Mouse (Mus musculus): ENCODE measurements around the gene Olfr193. TPM values are rescaled to one million over a fixed set of nuclear protein-coding genes. Genes with fewer than 3 reads are reported as not detected.
"Not testable (repeated sequence)": the region's sequence is repeated elsewhere in the genome, so short reads cannot be mapped to it uniquely, and the experiment has no call there.

Gene Olfr193
- polyA plus RNA-seq (2012; rRNA removed): not detected in 2 replicates

DNA sequence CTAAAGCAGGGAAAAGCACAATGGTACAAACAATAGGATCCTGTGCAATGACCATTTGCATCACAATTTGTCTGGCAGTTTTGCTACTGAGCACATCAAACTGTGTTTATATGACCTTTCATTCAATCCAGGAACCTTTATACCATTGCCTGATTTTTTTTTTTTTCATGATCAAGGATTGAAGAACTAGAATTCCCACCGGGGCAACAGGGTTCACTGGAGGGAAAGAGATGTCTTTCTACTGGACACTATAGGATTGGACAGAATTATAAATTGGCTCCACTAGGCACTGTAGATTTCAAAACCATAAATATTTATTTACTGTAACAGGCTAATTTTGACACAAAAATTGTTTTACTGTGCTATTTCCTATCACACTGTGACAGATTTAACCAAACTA, at the start of gene Olfr193:
TSS of gene Olfr193 (minus strand) at position 101 of the 400 bp plus-strand sequence.
- no peak for DNase-seq (ENCODE audit: low read depth)

DNA sequence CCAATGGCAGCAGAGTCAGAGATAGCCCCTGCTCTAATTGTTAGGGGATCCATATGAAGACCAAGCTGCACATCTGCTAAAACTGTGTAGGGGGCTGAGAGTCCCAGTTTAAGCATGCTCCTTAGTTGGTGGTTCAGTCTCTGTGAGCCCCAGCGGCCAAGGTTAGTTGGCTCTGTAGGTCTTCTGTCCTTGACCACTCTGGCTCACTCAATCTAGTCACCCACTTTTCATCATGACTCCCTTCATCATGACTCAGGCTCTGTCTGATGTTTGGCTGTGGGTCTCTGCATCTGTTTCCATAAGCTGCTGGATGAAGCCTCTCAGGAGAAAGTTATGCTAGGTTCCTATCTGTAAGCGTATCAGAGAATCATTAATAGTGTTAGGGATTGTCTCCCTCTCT, 40.3 kb upstream of the Olfr193 start:
- DNase-seq (ENCODE audit: low read depth): no peak

DNA sequence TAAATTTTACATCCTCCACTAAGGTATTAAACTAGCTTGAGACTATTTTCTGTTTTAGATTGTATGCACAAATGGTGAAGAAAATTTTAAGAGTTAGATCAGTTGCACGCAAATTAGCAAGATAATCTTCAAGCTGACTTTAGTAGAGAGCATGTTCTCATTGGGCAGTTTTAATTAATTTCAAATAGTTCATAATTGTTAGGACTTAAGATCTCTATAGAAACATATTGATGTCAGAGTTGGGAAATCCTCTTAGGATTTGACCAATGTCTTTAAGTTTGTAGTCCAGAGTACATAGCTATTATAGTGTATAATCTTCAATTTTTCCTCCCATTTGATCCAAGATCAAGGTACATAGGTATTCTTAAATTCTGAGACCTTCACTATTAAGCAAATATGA, 35.1 kb upstream of the Olfr193 start, which contains the start of gene Olfr195:
TSS of gene Olfr195 (plus strand) at position 301 of the 400 bp plus-strand sequence.
- DNase-seq (ENCODE audit: low read depth): no peak

DNA sequence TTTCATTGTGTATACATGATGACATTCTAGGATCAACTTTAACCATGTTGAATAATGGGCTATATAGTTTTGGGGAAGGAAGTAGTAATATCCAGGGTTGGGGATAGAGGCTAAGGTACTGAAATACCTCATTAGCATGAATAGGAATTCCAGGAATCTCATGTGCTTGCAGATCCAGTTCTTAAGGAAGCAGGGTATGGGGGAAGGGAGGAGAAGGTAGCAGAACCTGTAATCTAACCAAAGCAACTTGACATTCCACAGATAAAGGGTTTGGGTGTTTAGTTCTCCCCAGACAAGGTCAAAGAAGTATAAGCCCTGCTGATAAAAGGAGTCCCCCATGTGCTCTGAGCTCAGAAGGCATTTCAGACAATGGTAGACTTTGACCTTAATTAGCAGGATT, 29.4 kb upstream of the Olfr193 start:
- no peak for DNase-seq (ENCODE audit: low read depth)

- DNase-seq (ENCODE audit: low read depth): no peak
Observed at GRCm38 (mm10) chr16:59130740-59131139, 19.1 kb upstream of the Olfr193 start.

GRCm38 (mm10) chr16:59120969-59121368, 9.3 kb upstream of the Olfr193 start, which contains the start of gene Olfr194:
Gene Olfr194 (minus strand): TSS chr16:59121069.
- no peak for DNase-seq (ENCODE audit: low read depth)

GRCm38 (mm10) chr16:59108522-59108921, 3.2 kb downstream of the Olfr193 start:
- DNase-seq (ENCODE audit: low read depth): not testable (repeated sequence)

- no peak for DNase-seq (ENCODE audit: low read depth)
Observed at GRCm38 (mm10) chr16:59105312-59105711, 6.4 kb downstream of the Olfr193 start.

- DNase-seq (ENCODE audit: low read depth): not testable (repeated sequence)
Observed at GRCm38 (mm10) chr16:59089722-59090121, 22.0 kb downstream of the Olfr193 start, which contains the start of gene Olfr191. Gene Olfr191 (minus strand): TSS chr16:59089822.

DNA sequence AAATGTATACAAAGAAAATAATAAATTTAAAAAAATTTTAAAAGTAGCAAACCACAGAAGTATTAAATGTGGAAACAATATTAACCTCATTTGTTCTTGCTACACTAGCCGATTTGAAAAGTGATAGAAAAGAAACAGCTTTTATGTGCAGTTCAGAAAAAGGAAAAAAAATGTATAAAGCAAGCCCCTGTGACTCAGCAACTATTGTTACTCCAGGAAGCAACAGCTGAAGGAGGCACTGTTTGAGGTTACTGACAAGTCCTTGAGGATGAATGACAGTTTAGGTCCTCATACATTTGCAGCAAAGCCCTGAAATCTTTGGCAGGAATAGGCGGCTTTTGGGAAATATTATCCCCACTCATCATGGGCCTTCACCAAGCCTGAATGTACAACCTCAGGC, 30.6 kb downstream of the Olfr193 start:
- DNase-seq (ENCODE audit: low read depth): not testable (repeated sequence)

- DNase-seq (ENCODE audit: low read depth): no peak
Observed at GRCm38 (mm10) chr16:59077905-59078304, 33.8 kb downstream of the Olfr193 start, which contains the start of gene Olfr190. Gene Olfr190 (minus strand): TSS chr16:59078005.

DNA sequence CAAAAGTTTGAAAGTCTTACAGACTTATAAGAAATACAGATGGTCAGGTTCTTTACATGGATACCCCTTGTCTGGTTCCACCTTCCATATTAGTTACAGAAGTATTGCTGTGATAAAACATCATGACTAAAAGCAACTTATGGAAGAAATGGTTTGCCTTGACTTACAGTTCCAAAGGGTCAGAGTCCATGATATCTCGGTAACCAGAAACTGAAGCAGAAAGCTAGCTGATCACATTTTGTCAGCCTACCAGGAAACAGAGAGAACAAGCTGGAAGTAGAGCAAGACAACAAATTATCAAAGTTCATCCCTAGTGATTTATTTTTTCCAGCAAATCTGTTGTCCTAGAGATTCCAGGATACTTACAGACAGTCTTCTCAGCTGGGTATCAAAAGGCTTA, 38.2 kb downstream of the Olfr193 start:
- no peak for DNase-seq (ENCODE audit: low read depth)

DNA sequence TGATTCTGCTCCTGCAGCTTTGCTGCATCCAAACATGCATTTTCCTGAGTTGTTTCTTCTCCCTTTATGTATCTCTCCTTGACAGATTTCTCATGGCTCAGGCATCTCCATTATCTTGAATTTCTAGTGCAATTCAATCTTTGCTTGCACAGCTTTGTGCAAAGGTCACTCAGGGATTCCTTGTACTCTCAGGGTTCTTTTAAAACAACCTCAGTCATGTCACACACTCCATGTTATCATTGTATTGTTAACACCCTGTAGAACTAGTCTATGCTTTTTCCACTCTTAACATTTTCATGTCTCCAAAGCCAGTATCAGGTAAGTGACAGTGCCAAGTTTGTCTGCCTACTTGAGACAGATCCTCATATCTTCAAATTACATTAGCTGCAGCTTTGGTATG, 39.9 kb downstream of the Olfr193 start:
- no peak for DNase-seq (ENCODE audit: low read depth)

DNA sequence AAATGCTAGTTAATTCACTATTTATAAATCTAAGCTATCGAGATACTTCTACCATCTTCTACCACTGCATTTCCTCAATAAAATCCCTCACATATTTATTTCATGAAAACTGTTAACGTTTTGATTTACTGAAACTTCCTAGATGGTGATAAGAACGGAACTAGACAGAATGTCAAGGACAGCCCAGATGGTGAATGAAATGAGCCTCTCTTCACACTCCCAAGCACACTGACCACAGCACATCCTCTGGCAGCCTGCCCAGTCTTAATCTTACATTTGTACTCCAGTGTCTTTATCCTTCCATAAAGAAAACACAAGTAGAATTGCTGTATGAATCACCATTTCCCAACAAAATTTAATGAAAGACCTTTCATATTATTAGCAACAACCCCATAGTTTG, 49.3 kb downstream of the Olfr193 start:
- not testable (repeated sequence) for DNase-seq (ENCODE audit: low read depth)

Other genes with a start within 250 kb of the Olfr193 start
- gene Olfr177, start 237.1 kb downstream of the Olfr193 start, polyA plus RNA-seq (2012; rRNA removed): not detected in 2 replicates
- not detected in 2 replicates for gene Olfr178, start 219.8 kb downstream of the Olfr193 start, polyA plus RNA-seq (2012; rRNA removed)
- gene Olfr181, start 183.1 kb downstream of the Olfr193 start, polyA plus RNA-seq (2012; rRNA removed): not detected in 2 replicates
- gene Olfr180, start 182.5 kb downstream of the Olfr193 start, polyA plus RNA-seq (2012; rRNA removed): not detected in 2 replicates
- gene Olfr183, start 116.5 kb downstream of the Olfr193 start, polyA plus RNA-seq (2012; rRNA removed): not detected in 2 replicates
- gene Olfr186, start 81.6 kb downstream of the Olfr193 start, polyA plus RNA-seq (2012; rRNA removed): not detected in 2 replicates
- gene Olfr187, start 72.1 kb downstream of the Olfr193 start, polyA plus RNA-seq (2012; rRNA removed): not detected in 2 replicates
- gene Olfr190, start 33.9 kb downstream of the Olfr193 start, polyA plus RNA-seq (2012; rRNA removed): not detected in 2 replicates
- gene Olfr191, start 22.1 kb downstream of the Olfr193 start, polyA plus RNA-seq (2012; rRNA removed): not detected in 2 replicates
- not detected in 2 replicates for gene Olfr194, start 9.2 kb upstream of the Olfr193 start, polyA plus RNA-seq (2012; rRNA removed)
- not detected in 2 replicates for gene Olfr195, start 35.2 kb upstream of the Olfr193 start, polyA plus RNA-seq (2012; rRNA removed)
- gene Olfr196, start 58.6 kb upstream of the Olfr193 start, polyA plus RNA-seq (2012; rRNA removed): not detected in 2 replicates
- not detected in 2 replicates for gene Olfr198, start 91.7 kb upstream of the Olfr193 start, polyA plus RNA-seq (2012; rRNA removed)
- gene Olfr199, start 107.9 kb upstream of the Olfr193 start, polyA plus RNA-seq (2012; rRNA removed): not detected in 2 replicates
- not detected in 2 replicates for gene Olfr201, start 160.8 kb upstream of the Olfr193 start, polyA plus RNA-seq (2012; rRNA removed)
- gene Olfr202, start 174.9 kb upstream of the Olfr193 start, polyA plus RNA-seq (2012; rRNA removed): not detected in 2 replicates
- not detected in 2 replicates for gene Olfr203, start 187.0 kb upstream of the Olfr193 start, polyA plus RNA-seq (2012; rRNA removed)
- gene Olfr204, start 206.4 kb upstream of the Olfr193 start, polyA plus RNA-seq (2012; rRNA removed): not detected in 2 replicates
- gene Olfr205, start 219.3 kb upstream of the Olfr193 start, polyA plus RNA-seq (2012; rRNA removed): not detected in 2 replicates
- gene Olfr206, start 237.4 kb upstream of the Olfr193 start, polyA plus RNA-seq (2012; rRNA removed): not detected in 2 replicates